Mouse (Mus musculus) kidney, adult 11 months (tissue): ENCODE data around the gene Rsrc1.

ENCODE experiments used
- DNase-seq: peaks from one replicate; pipeline ENCODE4 v3.0.0; 2022

Rsrc1 gene

DNA sequence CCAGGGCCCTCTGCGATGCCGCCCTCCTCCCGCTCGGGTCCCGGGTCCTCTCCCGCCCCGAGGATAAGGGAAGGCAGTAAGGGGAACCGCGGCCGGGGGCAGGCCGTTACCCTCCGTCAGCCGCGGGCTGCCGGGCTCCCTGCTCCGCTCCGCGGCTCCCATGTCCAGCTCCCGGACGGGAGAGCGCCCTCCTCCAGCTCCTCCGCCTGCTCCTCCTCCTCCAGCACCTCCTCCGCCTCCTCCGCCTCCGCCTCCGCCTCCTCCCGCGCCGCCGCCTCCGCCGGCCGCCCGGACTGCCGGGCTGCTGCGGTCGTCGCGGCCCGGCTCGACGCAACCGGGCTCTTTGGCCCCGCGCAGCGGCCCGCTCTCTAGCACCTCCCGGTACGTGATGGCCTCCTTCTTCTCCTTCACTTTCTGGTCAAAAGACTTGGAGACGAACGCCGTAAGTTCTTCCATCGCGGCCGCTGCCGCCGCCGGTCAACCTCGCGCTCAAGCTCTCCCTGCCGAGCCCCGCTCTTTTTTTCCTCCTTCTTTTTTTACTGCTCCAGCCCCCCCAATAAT lies at the start of gene Rsrc1:
Gene Rsrc1, plus strand, starts transcription at position 290 of the 561 bp plus-strand sequence.
- peak; percentile 55 for DNase-seq

DNA sequence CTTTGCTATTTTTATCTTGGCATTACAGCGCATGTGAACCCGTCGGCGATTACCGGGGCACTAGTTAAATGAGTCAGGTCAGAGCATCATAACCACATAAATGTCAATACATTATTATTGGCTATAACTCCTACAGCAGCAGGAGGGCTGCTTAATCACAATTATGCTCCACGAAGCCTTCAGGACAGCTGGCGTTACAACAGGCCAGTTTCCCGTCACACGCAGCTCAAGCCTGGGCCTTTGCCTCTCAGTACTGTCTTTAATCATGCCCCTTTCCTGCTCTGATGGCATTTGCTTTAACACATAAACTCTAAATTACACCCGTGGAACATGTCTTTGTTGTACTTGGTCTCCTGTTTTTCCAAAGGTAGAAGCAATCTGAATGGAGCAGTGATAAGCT lies 41.5 kb upstream of the Rsrc1 start:
- no peak for DNase-seq

DNA sequence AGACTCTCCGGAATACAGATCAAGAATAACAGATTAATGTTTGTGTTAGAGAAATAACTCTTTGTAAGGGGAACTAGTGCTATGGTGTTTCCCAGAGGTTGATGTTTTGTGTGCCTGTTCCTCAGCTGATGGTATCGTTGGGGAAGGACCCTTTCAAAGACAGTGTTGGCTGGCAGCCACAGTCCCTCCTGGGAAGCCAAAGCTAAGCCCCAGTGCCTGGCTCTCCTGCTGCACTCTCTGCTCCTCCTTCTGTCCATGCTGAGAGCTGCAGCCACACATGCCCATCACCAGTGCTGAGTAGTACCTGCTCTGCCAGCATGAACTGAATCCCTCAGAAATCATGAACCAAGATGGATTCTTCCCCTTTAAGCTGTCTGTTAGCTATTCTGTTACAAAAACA lies 26.1 kb upstream of the Rsrc1 start:
- no peak for DNase-seq

- DNase-seq, result no peak
Observed at GRCm38 (mm10) chr3:66959972-66960371, 21.2 kb upstream of the Rsrc1 start.

- DNase-seq, result no peak
Observed at GRCm38 (mm10) chr3:66964884-66965283, 16.3 kb upstream of the Rsrc1 start.

GRCm38 (mm10) chr3:66967508-66967907 lies 13.7 kb upstream of the Rsrc1 start:
- DNase-seq, result no peak

- no peak for DNase-seq
Observed at GRCm38 (mm10) chr3:66970261-66970660, 10.9 kb upstream of the Rsrc1 start.

- no peak for DNase-seq
Observed at GRCm38 (mm10) chr3:66970661-66971331, 10.4 kb upstream of the Rsrc1 start.

- no peak for DNase-seq
Observed at GRCm38 (mm10) chr3:66972191-66972950, 8.8 kb upstream of the Rsrc1 start.

DNA sequence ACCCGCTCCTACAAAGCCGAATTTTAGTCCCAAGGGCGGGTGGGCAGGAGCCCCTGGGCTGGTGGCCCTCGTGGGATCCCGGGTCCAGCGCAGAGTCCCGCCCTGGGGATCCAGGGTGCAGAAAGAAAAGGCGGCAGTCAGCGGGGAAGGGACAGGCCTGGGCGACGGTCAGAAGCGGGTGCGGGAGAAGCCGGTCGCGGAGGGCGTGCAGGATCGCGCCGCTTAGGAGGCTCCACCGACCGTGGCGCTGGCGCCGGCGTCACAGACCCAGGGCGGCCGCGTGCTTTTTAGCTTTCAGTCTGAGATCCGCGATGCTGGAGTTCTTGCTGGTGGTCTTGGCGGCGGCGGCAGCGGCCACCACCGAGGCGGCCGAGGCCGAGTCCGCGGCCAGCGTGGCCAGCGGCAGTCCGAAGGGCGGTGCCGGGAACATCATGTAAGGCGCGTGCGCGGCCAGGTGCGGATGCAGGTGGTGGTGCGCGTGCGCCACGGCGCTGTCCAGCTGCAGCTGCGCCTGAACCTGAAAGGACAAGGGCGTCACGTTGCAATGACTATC lies 7.7 kb upstream of the Rsrc1 start:
- peak; percentile 64 for DNase-seq

DNA sequence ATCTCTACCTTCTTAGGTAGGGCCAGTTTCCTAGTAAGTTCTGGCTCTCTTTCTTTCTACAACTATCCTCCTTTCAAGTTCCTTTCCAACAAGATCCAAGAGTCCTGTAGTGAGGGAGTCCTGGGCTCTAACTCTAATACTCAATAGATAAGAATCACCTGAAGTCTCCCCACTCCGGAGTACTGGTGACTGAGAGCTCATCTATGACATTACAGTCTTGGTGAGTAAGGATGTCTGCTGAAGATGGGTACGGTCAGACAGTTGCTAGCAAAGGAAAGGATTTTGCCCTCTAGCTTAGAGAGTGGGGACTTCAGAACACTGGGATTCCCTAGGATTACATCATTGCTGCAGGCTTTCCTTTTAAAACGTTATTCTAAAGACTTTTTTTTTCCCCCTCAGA lies 6.7 kb upstream of the Rsrc1 start:
- no peak for DNase-seq

- no peak for DNase-seq
Observed at GRCm38 (mm10) chr3:66976889-66977615, 4.1 kb upstream of the Rsrc1 start.

DNA sequence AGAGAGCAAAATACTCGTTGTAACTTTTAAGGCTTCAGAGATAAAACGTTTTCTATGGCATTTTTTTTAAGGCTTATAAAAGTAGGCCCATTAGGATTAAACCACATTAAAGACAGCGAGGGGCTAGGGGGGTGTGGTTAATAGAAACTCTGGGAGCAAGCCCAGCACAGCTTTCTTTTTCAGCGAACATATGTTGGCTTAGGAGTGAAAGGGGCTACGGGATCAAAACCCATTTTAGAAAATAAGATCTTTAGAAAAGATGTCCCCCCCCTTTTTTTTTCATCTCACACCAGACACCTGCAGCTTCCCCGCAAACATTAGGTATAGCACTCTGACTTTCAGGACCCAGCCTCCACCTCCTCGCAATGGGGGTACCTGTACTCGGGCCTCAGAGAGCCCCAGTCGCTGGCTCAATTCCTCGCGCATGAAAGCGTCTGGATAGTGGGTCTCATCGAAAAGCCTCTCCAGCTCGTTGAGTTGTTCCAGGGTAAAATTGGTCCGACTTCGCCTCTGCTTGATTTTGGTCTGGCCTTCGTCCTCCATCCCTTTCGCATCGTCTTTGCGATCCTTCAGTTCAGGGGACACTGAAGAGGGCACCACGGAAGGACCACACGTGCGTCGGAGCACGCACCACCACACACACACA lies 3.3 kb upstream of the Rsrc1 start:
- DNase-seq, result no peak

DNA sequence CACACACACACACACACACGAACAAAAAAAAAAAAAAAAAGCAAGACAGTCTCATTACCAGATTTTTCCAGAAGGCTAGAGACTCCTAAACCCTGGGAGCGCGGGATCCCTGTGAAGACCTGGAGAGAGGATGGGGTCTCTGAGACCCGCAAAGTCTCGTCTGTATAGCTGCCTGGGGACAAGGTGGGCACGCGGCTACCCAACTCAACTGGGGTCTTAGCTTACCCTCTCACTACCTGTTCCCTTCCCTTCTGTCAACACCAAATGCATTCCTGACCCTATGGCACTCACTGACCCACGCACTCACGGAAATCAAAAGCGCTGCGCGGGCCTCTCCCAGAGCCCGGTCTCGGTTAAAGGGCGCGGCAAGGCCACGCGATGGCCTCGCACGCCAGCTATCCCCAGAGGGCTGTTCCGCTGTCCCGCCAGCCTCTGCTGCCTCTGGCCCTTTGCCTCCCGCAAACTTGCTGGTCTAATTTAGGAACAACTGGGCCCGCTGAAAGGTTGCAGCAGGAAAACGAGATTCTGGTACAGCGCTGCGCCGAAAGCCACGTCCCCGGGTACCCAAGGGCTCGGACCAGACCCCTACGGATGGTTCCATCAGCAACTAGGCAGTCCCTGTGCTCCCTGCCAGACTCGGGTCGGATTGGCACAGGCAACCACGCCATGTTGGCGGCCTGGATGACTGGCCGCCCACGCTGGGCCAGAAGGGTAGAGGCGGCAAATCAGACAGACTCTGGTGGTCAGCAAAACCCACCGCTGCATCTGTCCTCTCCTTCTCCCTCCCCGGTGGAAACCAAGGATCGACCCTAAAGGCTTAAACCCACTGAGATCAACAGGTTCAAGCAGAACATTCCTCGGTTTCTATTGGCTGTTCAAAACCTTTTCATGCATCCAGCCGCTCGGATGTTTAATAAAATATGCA lies 2.5 kb upstream of the Rsrc1 start:
- DNase-seq, result no peak

DNA sequence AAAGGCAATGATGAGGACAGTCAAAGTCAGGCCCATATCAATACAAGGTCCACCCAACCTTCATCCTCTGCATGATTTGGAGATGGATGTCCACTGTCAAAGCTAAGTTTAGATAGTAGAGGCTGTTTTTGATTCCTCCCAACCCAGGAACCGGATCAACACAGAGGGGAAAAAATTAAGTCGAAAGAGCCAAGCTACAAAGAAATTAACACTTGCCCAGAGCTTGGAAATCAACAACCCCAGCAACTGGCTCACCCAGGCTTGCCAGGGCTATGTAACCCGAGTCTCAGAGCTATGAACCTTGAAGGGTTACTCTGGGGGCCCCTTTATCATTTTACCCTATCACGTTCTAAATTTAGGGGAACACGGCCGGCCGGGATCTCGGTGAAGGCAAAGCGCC lies 1.7 kb upstream of the Rsrc1 start:
- no peak for DNase-seq

DNA sequence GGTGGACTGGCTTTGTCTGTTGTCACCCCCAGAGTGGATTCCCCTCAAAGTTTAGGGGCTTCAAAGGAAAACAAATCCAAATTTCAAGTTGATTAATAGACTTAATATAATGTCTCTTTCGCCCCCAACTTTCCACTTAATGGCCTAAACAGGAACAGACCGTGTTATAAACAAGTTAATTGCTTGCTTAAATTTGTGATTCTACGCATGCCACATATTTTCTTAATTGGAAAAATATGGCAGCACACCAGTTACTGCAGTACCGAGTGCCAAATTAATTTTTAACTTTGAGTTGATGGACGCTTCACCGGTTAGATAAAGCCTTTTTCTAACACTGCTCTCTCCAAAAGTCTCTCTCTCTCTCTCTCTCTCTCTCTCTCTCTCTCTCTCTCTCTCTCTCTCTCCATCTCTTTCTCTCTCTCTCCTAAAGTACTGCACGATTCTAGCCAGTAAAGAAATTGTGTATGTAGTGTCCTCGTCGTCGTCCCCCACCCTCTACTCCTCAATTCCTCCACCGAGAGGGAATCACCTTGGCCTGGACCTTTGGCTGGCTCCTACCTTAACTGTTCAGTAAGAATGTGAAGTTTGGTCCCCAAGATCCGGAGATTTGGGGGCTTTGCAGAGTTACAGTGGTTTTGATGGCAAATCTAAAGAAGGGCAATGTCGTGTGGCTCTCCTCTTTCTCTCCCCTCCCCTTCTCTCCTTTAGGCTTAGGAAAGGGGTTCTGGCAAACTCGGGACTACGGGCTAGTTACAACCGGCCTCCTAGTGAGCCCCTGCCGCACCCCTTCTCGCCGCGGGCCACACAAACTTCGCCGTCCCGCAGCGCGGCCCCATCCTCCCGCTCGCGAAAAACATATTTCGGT lies 847 bp upstream of the Rsrc1 start:
- DNase-seq, result no peak

- DNase-seq, result no peak
Observed at GRCm38 (mm10) chr3:66981706-66982105, 516 bp downstream of the Rsrc1 start, which contains the start of gene Shox2. Gene Shox2, minus strand, starts transcription at chr3:66981771.

DNA sequence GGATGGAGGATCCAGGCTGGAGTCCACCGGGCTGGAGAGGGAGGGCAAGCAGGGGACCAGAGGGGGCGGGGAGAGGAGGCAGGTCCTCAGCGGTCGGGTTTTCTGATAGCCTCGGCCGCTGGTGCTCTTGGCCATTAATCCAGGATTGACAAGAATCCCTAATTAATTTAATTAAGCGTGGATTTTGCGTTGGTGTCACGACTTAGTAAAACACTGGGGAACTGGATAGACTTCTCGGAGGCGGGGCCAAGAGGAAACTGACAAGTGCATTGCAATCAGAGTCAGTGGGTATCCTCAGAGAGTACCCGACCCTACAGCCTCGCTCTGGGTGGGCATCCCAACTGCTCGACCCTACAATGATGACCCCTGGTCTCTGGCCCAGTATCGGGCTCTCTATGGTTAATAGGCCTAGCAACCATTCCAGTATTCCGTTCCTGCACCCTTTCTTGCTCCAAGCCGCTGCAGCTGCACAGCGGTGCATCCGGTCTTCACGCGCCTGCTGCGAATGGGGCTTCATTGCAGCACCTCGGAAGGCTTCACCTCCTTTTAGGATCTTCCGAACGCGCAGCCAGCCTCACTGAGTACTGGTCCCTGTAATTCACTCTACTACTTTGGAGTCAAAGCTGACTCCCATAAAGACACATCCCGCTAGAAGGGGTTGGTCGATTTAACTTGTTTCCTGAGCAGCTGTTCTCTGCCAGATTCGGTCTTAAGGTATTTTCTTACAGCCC lies 1.2 kb downstream of the Rsrc1 start:
- DNase-seq, result peak; percentile 17

GRCm38 (mm10) chr3:66983481-66983880 lies 2.3 kb downstream of the Rsrc1 start:
- DNase-seq, result no peak
